Mouse (Mus musculus) bone marrow macrophage, adult 2 months (primary cell): ENCODE data around the gene Abcc9.

ENCODE experiments used
- CTCF ChIP-seq: IDR thresholded peaks from 2 replicates; pipeline ENCODE4 v1.5.1; 2012; ENCODE audit warnings: low read depth, mild to moderate bottlenecking, low read length, moderate library complexity
- POLR2A ChIP-seq: IDR thresholded peaks from 2 replicates; pipeline ENCODE4 v1.6.1; 2012; ENCODE audit warnings: mild to moderate bottlenecking, low read depth, low read length, borderline replicate concordance

DNA sequence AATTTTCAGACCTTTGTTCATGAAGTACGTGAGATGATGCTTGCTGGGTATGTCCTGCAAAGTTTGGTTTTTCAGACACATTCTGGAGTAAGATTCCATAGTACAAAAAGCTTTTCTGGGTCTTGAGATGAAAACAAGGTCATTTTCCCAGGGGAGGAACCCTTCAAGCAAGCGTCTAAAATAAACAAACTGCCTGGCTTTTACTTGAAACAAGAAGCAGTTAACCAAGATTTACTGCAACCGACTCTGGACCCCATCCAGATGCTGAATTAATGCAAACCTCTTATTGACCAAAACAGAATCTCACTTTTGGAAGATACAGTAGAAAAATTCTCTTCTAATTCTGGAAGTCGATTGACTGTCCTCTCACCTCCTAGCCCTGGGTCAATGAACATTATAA is 151.2 kb downstream of the Abcc9 start:
- TF ChIP-seq CTCF (no peak), POLR2A (no peak)
